ENCODE assay signal across 19 mouse cellular contexts in the genomic region with DNA sequence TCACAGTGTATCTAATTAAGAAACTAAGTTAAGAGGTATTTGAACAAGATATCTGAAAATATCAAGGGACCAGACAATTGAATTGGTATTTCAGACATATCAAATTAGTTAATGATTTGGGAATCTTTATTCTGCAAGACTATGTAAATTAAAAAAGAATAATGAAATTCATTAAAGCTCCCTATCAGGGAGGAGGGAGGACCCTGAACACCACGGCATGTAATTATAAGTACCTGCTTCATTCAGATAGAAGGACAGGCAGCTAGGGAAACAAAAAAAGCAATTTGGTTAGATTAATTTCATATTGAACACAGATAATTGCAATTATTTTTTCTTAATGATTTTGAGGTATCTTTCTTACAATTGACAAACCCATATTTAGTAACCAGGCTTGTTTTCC.
DNase-seq lines count a peak whose midpoint lies in the region; ATAC-seq and TF ChIP-seq lines count a peak whose summit lies in the region.
"Had no signal": no experiment of that assay in that cellular context is flagged by ENCODE, and none has a peak within 500 bp of the region (broad histone marks: within the 10 kb centered on the region; RNA-seq: fewer than 3 reads in every experiment).

No protein-coding gene starts in this region.

- H3K9ac ChIP-seq in hindbrain, embryonic 13.5 days: no peak overlapping the region
- no peak overlapping the region for H3K9ac ChIP-seq in hindbrain, embryonic 16.5 days (ENCODE audit: low read depth, low read length)
- H3K9ac ChIP-seq in hindbrain, postnatal 0 days (replicated peaks; ENCODE audit: low read length): no peak overlapping the region
- no peak overlapping the region for H3K9ac ChIP-seq in midbrain, postnatal 0 days (replicated peaks; ENCODE audit: low read length, poor library complexity, severe bottlenecking)
- no peak overlapping the region for H3K9ac ChIP-seq in midbrain, embryonic 15.5 days
- H3K9ac ChIP-seq: embryonic facial prominence, embryonic 12.5 days; forebrain, embryonic 13.5 days; forebrain, embryonic 15.5 days had no signal

- WGBS in hindbrain, embryonic 13.5 days: 63% methylated on average over 1 of the region's 1 CpGs
- 89% methylated on average over 1 of the region's 1 CpGs for WGBS in hindbrain, embryonic 10.5 days
- WGBS in hindbrain, embryonic 16.5 days: 63% methylated on average over 1 of the region's 1 CpGs
- WGBS in hindbrain, postnatal 0 days: 71% methylated on average over 1 of the region's 1 CpGs
- WGBS in midbrain, postnatal 0 days: 64% methylated on average over 1 of the region's 1 CpGs
- WGBS in midbrain, embryonic 15.5 days: 59% methylated on average over 1 of the region's 1 CpGs

- no peak for DNase-seq in hindbrain, embryonic 10.5 days (ENCODE audit: low spot score)
- no peak for DNase-seq in hindbrain, postnatal 0 days (ENCODE audit: low spot score)
- peak; percentile 12 for DNase-seq in midbrain, postnatal 0 days (ENCODE audit: low spot score)
- DNase-seq in spleen, adult 18-20 months: no peak
- DNase-seq: adrenal gland, adult 2 months; adrenal gland, postnatal 10 days; adrenal gland, postnatal 25 days; cerebellum, adult 11-12 months; cerebellum, adult 2 months; cerebellum, adult 9-10 months; cerebellum, postnatal 10 days; cerebellum, postnatal 25 days had no signal

- ATAC-seq in hindbrain, embryonic 13.5 days (ENCODE audit: low FRiP score): peak; percentile 65; the same call in 1 of the 2 replicates
- ATAC-seq in hindbrain, embryonic 16.5 days: 0 out of 2 replicates have a peak, but pooled peaks have one; percentile 58
- no peak for ATAC-seq in hindbrain, postnatal 0 days
- no peak for ATAC-seq in midbrain, postnatal 0 days (ENCODE audit: low FRiP score)
- ATAC-seq in midbrain, embryonic 15.5 days (replicated peaks): no peak
- ATAC-seq: forebrain, embryonic 13.5 days; forebrain, embryonic 15.5 days had no signal

- H3K4me3 ChIP-seq in hindbrain, embryonic 13.5 days: no peak overlapping the region
- H3K4me3 ChIP-seq in hindbrain, embryonic 10.5 days: no peak overlapping the region
- H3K4me3 ChIP-seq in hindbrain, embryonic 16.5 days (ENCODE audit: low read length): no peak overlapping the region
- H3K4me3 ChIP-seq in hindbrain, postnatal 0 days (ENCODE audit: low read length): no peak overlapping the region
- H3K4me3 ChIP-seq in midbrain, postnatal 0 days (ENCODE audit: low read depth, low read length): no peak overlapping the region
- no peak overlapping the region for H3K4me3 ChIP-seq in midbrain, embryonic 15.5 days
- H3K4me3 ChIP-seq: embryonic facial prominence, embryonic 10.5 days; embryonic facial prominence, embryonic 12.5 days; forebrain, embryonic 13.5 days; forebrain, embryonic 15.5 days had no signal

- TF ChIP-seq CTCF in hindbrain, postnatal 0 days (IDR thresholded peaks at IDR 0.05; ENCODE audit: low read depth): no peak
- TF ChIP-seq CTCF in midbrain, postnatal 0 days (IDR thresholded peaks at IDR 0.05): no peak

- no peaks in the 10 kb centered on the region for H3K4me1 ChIP-seq in hindbrain, embryonic 13.5 days (replicated peaks)
- no peaks in the 10 kb centered on the region for H3K4me1 ChIP-seq in hindbrain, embryonic 10.5 days (replicated peaks)
- H3K4me1 ChIP-seq in hindbrain, embryonic 16.5 days (ENCODE audit: control insufficient read depth, insufficient read depth, low read depth, low read length): no peaks in the 10 kb centered on the region
- no peaks in the 10 kb centered on the region for H3K4me1 ChIP-seq in hindbrain, postnatal 0 days (ENCODE audit: insufficient read depth, low read length)
- H3K4me1 ChIP-seq in midbrain, postnatal 0 days (ENCODE audit: insufficient read depth, low read length): no peaks in the 10 kb centered on the region
- H3K4me1 ChIP-seq in midbrain, embryonic 15.5 days: no peaks in the 10 kb centered on the region
- H3K4me1 ChIP-seq: embryonic facial prominence, embryonic 10.5 days; embryonic facial prominence, embryonic 12.5 days; forebrain, embryonic 13.5 days; forebrain, embryonic 15.5 days had no signal

- no peaks in the 10 kb centered on the region for H3K9me3 ChIP-seq in hindbrain, embryonic 13.5 days
- H3K9me3 ChIP-seq in hindbrain, embryonic 10.5 days: no peaks in the 10 kb centered on the region
- H3K9me3 ChIP-seq in hindbrain, embryonic 16.5 days (ENCODE audit: control insufficient read depth, low read length): no peaks in the 10 kb centered on the region
- H3K9me3 ChIP-seq in hindbrain, postnatal 0 days (ENCODE audit: low read length): no peaks in the 10 kb centered on the region
- no peaks in the 10 kb centered on the region for H3K9me3 ChIP-seq in midbrain, postnatal 0 days (ENCODE audit: low read length)
- H3K9me3 ChIP-seq in midbrain, embryonic 15.5 days: no peaks in the 10 kb centered on the region
- H3K9me3 ChIP-seq: embryonic facial prominence, embryonic 10.5 days; embryonic facial prominence, embryonic 12.5 days; forebrain, embryonic 13.5 days; forebrain, embryonic 15.5 days had no signal

- H3K36me3 ChIP-seq in hindbrain, embryonic 13.5 days: no peaks in the 10 kb centered on the region
- no peaks in the 10 kb centered on the region for H3K36me3 ChIP-seq in hindbrain, embryonic 10.5 days
- no peaks in the 10 kb centered on the region for H3K36me3 ChIP-seq in hindbrain, embryonic 16.5 days (ENCODE audit: control insufficient read depth, insufficient read depth, low read length)
- H3K36me3 ChIP-seq in hindbrain, postnatal 0 days (ENCODE audit: insufficient read depth, low read length): no peaks in the 10 kb centered on the region
- H3K36me3 ChIP-seq in midbrain, postnatal 0 days (ENCODE audit: insufficient read depth, low read length): no peaks in the 10 kb centered on the region
- H3K36me3 ChIP-seq in midbrain, embryonic 15.5 days (replicated peaks): no peaks in the 10 kb centered on the region
- H3K36me3 ChIP-seq: embryonic facial prominence, embryonic 10.5 days; embryonic facial prominence, embryonic 12.5 days; forebrain, embryonic 15.5 days had no signal

- no peak overlapping the region for H3K4me2 ChIP-seq in hindbrain, embryonic 13.5 days
- no peak overlapping the region for H3K4me2 ChIP-seq in hindbrain, embryonic 16.5 days (ENCODE audit: low read length)
- H3K4me2 ChIP-seq in hindbrain, postnatal 0 days (ENCODE audit: low read depth, low read length): no peak overlapping the region
- H3K4me2 ChIP-seq in midbrain, postnatal 0 days (ENCODE audit: low read depth, low read length, poor library complexity, severe bottlenecking): no peak overlapping the region
- H3K4me2 ChIP-seq in midbrain, embryonic 15.5 days: no peak overlapping the region
- H3K4me2 ChIP-seq: embryonic facial prominence, embryonic 12.5 days; forebrain, embryonic 13.5 days; forebrain, embryonic 15.5 days had no signal

- no peaks in the 10 kb centered on the region for H3K27me3 ChIP-seq in hindbrain, embryonic 13.5 days
- no peaks in the 10 kb centered on the region for H3K27me3 ChIP-seq in hindbrain, embryonic 10.5 days (ENCODE audit: insufficient read depth, poor library complexity, severe bottlenecking)
- no peaks in the 10 kb centered on the region for H3K27me3 ChIP-seq in hindbrain, embryonic 16.5 days (replicated peaks; ENCODE audit: control insufficient read depth, insufficient read depth, low read length)
- H3K27me3 ChIP-seq in hindbrain, postnatal 0 days (ENCODE audit: insufficient read depth, low read length): no peaks in the 10 kb centered on the region
- no peaks in the 10 kb centered on the region for H3K27me3 ChIP-seq in midbrain, postnatal 0 days (ENCODE audit: insufficient read depth, low read length)
- H3K27me3 ChIP-seq in midbrain, embryonic 15.5 days (replicated peaks): no peaks in the 10 kb centered on the region
- H3K27me3 ChIP-seq: embryonic facial prominence, embryonic 12.5 days; forebrain, embryonic 13.5 days; forebrain, embryonic 15.5 days had no signal

- no peak overlapping the region for H3K27ac ChIP-seq in hindbrain, embryonic 13.5 days
- H3K27ac ChIP-seq in hindbrain, embryonic 10.5 days: no peak overlapping the region
- no peak overlapping the region for H3K27ac ChIP-seq in hindbrain, embryonic 16.5 days (ENCODE audit: low read depth, low read length)
- H3K27ac ChIP-seq in hindbrain, postnatal 0 days: no peak overlapping the region
- no peak overlapping the region for H3K27ac ChIP-seq in midbrain, postnatal 0 days (ENCODE audit: low read depth, low read length)
- no peak overlapping the region for H3K27ac ChIP-seq in midbrain, embryonic 15.5 days
- H3K27ac ChIP-seq: embryonic facial prominence, embryonic 10.5 days; embryonic facial prominence, embryonic 12.5 days; forebrain, embryonic 13.5 days; forebrain, embryonic 15.5 days had no signal

Comparison
In these comparisons a context has a peak if more than half of its experiments do, and no peak if none do; other contexts are left out.
1. ATAC-seq: peak in hindbrain, embryonic 13.5 days (single experiment) and hindbrain, embryonic 16.5 days (single experiment); none in hindbrain, postnatal 0 days (single experiment), midbrain, postnatal 0 days (single experiment) and midbrain, embryonic 15.5 days (single experiment).